Mouse (Mus musculus): ENCODE results near the gene Tmem104.

Gene Tmem104

DNA sequence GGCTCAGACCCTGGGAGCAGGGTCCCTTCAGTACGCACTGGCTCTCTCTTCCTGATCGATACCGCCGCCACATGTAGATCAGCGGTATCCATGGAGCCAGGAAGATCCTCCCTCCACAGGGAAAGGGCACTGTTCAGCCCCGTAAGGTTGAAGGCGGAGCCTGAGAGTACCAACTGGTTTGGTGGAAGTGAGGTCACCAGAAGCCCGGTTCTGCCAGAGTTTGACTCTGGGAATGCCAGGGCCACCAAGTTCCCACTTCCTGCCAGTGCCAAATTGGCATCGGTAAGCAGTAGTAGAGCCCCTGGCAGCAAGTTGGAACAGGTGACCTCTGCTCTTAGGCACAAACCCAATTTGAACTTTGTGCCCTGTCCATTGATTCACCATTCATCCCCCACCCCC is 22.3 kb upstream of the Tmem104 start:
- in situ Hi-C loops (cut with MboI, MseI), result loop anchor here (5.0 to 10.0 kb wide), 3 partner anchors 32 to 310 kb away; partner anchors contain the start of gene Armc7 (in 1 of the 2)

GRCm38 (mm10) chr11:115166776-115167175 is 20.5 kb upstream of the Tmem104 start:
- in situ Hi-C loops (cut with MboI, MseI), result loop anchor here in 1 of 2 experiments (10.0 kb wide), 1 partner anchor 308 kb away; the partner anchor contains the start of gene Armc7

DNA sequence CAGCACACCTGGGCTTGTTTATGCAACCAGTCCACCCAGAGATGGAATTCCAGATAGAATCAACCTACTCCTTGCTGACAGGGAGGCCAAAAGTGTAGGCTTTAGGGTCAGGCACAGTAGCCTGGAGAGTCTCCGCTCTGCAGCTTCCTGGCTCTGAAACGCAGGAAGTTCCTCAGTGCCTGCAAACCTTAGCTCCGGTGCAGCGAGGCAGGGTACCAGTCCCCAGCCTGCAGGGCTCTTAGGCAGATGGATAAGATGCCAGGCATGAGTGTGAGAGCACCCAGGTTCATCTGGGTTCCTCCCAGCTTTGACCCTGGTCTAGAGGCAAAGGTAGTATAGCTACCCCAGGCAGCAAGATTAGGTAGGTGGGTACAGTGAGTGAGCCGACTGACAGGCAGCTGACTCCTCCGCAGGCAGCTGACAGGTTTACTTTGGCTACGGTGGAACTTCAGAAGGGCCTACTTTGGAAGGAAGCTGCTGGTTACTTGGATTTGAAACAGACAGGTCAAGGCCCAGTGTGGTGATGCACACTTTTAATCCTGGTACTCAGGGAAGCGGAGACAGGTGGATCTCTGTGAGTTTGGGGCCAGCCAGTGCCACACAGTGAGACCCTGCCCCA is 19.5 kb upstream of the Tmem104 start:
- in situ Hi-C loops (cut with MboI, MseI), result loop anchor here in 1 of 2 experiments (10.0 kb wide), 1 partner anchor 307 kb away; the partner anchor contains the start of gene Armc7

GRCm38 (mm10) chr11:115169430-115169829 is 17.9 kb upstream of the Tmem104 start:
- in situ Hi-C loops (cut with MboI, MseI), result loop anchor here in 1 of 2 experiments (10.0 kb wide), 1 partner anchor 305 kb away; the partner anchor contains the start of gene Armc7

GRCm38 (mm10) chr11:115171125-115171524 is 16.2 kb upstream of the Tmem104 start:
- in situ Hi-C loops (cut with MboI, MseI), result no loop called here

DNA sequence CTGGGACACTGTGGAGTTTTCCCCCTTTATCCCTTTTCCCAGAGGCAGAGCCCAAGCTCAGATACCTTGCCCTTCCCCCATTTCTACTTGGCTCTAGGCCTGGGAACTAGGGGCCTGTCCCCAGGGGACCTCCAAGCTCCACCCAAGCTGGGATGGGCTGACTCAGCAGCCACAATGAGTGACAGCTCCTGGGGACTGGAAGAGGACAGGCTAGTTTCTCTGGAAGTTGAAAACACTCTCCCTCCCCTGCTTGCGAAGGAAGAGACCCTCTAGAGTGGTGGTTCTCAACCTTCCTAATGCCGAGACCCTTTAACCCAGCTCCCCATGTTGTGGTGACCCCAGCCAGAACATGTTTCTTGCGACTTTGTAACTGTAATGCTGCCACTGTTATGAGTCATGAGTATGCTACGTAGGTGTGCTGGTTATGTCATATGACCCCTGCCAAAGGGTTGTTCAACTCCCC is 14.4 kb upstream of the Tmem104 start:
- in situ Hi-C loops (cut with MboI, MseI), result no loop called here

GRCm38 (mm10) chr11:115173549-115174339 is 13.5 kb upstream of the Tmem104 start:
- in situ Hi-C loops (cut with MboI, MseI), result no loop called here

GRCm38 (mm10) chr11:115176399-115177190 is 10.7 kb upstream of the Tmem104 start:
- in situ Hi-C loops (cut with MboI, MseI), result loop anchor here in 1 of 2 experiments (25.0 kb wide), 1 partner anchor 1236 kb away; the partner anchor contains the start of gene Rnf157

DNA sequence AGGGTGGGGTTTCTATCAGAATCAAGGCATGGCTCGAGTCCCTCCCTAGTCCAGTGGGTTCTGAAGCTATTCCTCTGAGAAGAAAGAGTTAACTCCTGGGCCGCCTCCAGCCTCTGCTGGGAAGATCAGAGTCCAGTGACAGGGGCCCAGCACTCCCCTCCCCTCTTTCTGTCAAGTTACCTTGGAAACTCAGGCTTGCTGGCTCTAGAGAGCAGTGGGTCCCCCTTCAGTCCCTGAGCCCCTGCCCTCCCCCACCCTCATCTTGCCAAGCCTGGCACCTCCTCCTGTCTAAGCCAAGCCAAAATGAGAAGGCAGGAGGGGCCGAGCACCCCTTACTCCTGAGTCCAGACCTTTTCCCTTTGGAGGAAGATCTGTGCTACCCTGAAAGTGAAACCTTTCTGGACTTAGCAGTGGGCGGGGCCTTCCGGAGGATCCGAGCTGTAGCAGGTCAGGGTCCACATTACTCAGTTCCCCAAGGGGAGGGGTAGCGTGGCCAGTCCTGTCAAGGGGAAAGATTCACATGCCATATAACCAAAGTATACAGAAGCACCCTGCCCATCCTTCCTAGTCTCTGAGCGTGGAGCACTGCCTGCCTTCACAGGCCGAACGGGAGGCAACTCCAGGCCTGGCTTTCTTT is 9.6 kb upstream of the Tmem104 start:
- in situ Hi-C loops (cut with MboI, MseI), result loop anchor here in 1 of 2 experiments (25.0 kb wide), 1 partner anchor 1235 kb away; the partner anchor contains the start of gene Rnf157

DNA sequence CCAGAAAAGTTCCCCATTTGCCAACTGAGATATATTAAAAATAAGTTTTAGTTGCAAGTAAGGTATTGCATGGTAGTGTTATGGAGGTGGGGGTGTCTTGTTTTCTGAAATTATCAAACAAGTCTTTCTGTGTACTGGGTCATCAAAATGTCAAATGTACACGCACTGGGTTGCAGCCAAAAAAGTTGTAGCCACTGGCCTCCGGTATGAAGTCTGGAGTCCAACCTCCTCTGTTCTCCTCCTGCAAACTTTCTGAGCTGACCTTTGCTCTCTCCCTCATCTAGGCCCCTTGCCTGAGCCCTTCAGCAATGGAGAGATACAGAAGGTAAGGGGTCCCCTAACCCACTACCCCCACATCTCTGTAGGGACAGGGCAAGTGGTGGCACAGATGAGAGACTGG is 8.5 kb upstream of the Tmem104 start:
- in situ Hi-C loops (cut with MboI, MseI), result loop anchor here in 1 of 2 experiments (25.0 kb wide), 1 partner anchor 1234 kb away; the partner anchor contains the start of gene Rnf157

DNA sequence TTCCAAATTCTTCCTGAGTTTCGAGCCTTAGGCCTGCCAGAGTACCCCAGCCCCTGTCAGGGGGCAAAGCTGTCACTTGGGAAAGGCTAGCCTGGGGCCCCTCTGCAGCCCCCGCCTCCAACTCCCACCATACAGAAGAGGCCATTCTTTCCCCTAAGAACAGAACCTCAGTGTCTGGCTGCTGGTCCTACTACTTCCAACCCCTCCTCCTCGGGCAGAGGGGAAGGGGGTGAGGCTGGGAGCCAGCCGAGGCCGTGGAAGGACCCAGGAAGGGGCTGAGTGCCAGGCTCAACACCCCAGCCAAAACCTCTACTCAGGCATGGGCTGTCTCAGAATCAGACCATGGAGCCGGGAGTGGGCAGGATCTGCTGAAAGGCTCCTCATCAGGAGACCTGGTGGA is 8.1 kb upstream of the Tmem104 start:
- in situ Hi-C loops (cut with MboI, MseI), result loop anchor here in 1 of 2 experiments (25.0 kb wide), 1 partner anchor 1233 kb away; the partner anchor contains the start of gene Rnf157

GRCm38 (mm10) chr11:115179881-115180280 is 7.4 kb upstream of the Tmem104 start:
- in situ Hi-C loops (cut with MboI, MseI), result loop anchor here (10.0 to 25.0 kb wide), 2 partner anchors 95 to 1232 kb away; partner anchors contain the start of gene Rnf157 (in 1 of the 2)

DNA sequence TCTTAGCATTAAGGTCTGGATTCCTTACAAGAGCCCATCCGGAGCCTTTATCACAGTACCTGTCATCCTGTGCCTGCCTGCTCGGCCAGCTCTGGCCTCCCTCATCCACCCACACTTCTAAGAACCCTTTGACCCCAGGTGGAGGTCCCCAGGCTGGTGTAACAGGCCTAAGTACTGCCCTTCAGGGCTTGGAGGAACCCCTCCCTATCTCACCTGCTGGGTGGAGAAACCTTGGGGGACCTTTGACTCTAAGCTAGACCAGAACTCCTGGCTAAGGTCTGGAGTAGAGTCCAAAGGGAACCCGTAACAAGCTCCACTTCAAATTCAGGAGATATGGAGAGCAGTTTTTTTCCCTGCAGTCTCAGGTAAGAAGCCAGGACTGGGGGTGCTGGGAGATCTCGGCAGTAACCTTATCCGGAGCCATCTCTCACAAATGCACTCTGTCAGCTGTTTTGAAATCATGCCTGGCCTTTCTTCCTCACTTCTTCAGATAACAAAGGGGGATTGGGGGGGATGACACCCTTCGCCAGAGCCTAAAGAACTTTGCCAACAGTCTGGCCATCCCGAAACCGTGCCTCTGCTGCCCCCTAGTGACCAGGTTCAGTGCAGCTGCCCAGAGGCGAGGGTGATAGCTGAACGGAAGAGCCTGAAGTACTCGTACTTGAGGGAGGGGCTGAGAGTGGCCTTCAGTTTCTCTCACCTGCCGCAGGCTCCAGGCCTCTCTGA is 5.2 kb upstream of the Tmem104 start:
- in situ Hi-C loops (cut with MboI, MseI), result loop anchor here (10.0 to 25.0 kb wide), 2 partner anchors 97 to 1230 kb away; partner anchors contain the start of gene Rnf157 (in 1 of the 2)

- in situ Hi-C loops (cut with MboI, MseI), result loop anchor here (10.0 to 25.0 kb wide), 2 partner anchors 100 to 1227 kb away; partner anchors contain the start of gene Rnf157 (in 1 of the 2)
These were observed 2.3 kb upstream of the Tmem104 start for GRCm38 (mm10) chr11:115184973-115185372.

DNA sequence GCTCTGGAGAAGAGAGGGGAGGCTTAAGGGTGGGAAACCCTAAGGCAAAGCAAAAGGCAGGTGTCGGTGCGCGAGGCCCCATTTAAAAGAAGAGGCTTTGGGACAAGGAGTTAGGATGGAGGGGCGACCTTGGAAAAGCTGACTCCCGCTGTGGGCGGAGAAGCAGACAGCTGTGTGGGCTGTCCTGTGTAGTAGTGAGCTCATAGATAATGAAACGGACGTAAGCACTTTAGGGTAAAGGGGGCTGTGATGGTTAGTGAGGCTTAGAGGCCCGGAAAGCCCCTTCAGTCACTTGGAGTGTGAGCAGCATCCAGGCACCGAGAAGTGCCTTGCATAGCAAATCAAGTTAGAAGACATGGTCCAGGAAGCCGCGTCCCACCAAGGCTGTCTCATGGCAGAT is 406 bp downstream of the Tmem104 start, which contains the start of gene Nat9:
Nat9 (minus strand) TSS at position 167 of the 400 bp plus-strand sequence.
- in situ Hi-C loops (cut with MboI, MseI), result loop anchor here (10.0 to 25.0 kb wide), 2 partner anchors 103 to 1225 kb away; partner anchors contain the start of gene Rnf157 (in 1 of the 2)

GRCm38 (mm10) chr11:115188539-115189231 is 1.4 kb downstream of the Tmem104 start:
- in situ Hi-C loops (cut with MboI, MseI), result loop anchor here (10.0 to 25.0 kb wide), 2 partner anchors 104 to 1224 kb away; partner anchors contain the start of gene Rnf157 (in 1 of the 2)

DNA sequence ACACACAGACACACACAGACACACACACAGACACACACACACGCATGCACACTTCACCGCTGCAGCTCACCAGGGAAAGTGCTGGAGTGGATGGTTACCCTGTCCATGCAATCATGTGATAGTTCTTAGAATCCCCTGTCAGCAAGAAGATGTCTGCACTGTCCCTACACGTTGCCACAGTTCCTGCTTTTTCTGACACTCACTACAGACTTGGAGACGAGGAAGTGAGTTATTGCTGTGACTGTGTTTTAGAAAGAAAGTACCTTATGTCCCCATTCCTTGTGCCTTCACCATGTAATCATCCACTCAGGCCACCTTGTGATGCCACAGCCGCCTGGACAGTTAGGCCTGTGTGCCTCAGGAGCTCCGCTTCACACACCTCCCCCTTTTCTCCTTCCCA is 2.0 kb downstream of the Tmem104 start:
- in situ Hi-C loops (cut with MboI, MseI), result loop anchor here (10.0 to 25.0 kb wide), 2 partner anchors 105 to 1223 kb away; partner anchors contain the start of gene Rnf157 (in 1 of the 2)

- in situ Hi-C loops (cut with MboI, MseI), result loop anchor here in 1 of 2 experiments (25.0 kb wide), 1 partner anchor 1220 kb away; the partner anchor contains the start of gene Rnf157
These were observed 4.9 kb downstream of the Tmem104 start for GRCm38 (mm10) chr11:115192180-115192579.

Data from T-helper 17 cell (primary cell).